Mouse (Mus musculus) small intestine, adult 2 months (tissue): Measurements from ENCODE around the gene Arap2. TPM values are rescaled to one million over a fixed set of nuclear protein-coding genes. Genes with fewer than 3 reads are reported as not detected.

Source experiments
- H3K27ac ChIP-seq: fragments of 200-500 bp; 2 replicates; pipeline ENCODE4 v1.5.1; 2012; ENCODE audit warnings: low read depth, low read length, control low read depth, inconsistent platforms; ENCODE audit not compliant: insufficient read depth
- H3K27me3 ChIP-seq: fragments of 200-500 bp; 2 replicates; pipeline ENCODE4 v1.6.1; 2012; ENCODE audit warnings: mild to moderate bottlenecking, moderate library complexity, low read length, inconsistent platforms; ENCODE audit not compliant: control insufficient read depth, insufficient read depth
- H3K36me3 ChIP-seq: fragments of 200-500 bp; 2 replicates; pipeline ENCODE4 v1.6.1; 2012; ENCODE audit warnings: mild to moderate bottlenecking, low read length, control low read depth, inconsistent platforms; ENCODE audit not compliant: control insufficient read depth, insufficient read depth
- H3K4me1 ChIP-seq: fragments of 200-500 bp; 2 replicates; pipeline ENCODE4 v1.6.1; 2012; ENCODE audit warnings: low read length, inconsistent platforms, mixed read lengths; ENCODE audit not compliant: control insufficient read depth, insufficient read depth, insufficient read length
- H3K4me3 ChIP-seq: fragments of 200-500 bp; 2 replicates; pipeline ENCODE4 v1.5.1; 2012; ENCODE audit warnings: low read depth, mild to moderate bottlenecking, control low read depth, inconsistent platforms, low read length, moderate library complexity
- CTCF ChIP-seq: fragments of 200-500 bp; IDR thresholded peaks from 2 replicates; pipeline ENCODE4 v1.5.1; 2012; ENCODE audit warnings: low read depth, mild to moderate bottlenecking, control low read depth, inconsistent platforms, low read length, moderate library complexity, mixed read lengths; ENCODE audit not compliant: insufficient replicate concordance, insufficient read length; ENCODE audit errors: extremely low read depth
- POLR2A ChIP-seq: fragments of 200-500 bp; IDR thresholded peaks from 2 replicates; pipeline ENCODE4 v1.6.1; 2012; ENCODE audit warnings: low read depth, mild to moderate bottlenecking, control low read depth, inconsistent platforms, low read length, moderate library complexity
- WGBS: fragments of 180-500 bp; shearing (Covaris S2); methylation state at CpG from one replicate; pipeline ENCODE4 v1.1.7; 2018; 5-methylcytosine and 5-hydroxymethylcytosine counted together
- polyA plus RNA-seq: library from polyadenylated mRNA; depleted of rRNA; stranded (reverse); fragments of >200 nt; gene quantifications from 2 replicates; pipeline ENCODE4 v1.2.3, GENCODE M21; 2012

Arap2 gene
- polyA plus RNA-seq, 1 experiment = 2.9 TPM

- H3K27ac ChIP-seq = no peak overlapping the region
These were observed 55.0 kb downstream of the Arap2 start for GRCm38 (mm10) chr5:62710955-62711354.

GRCm38 (mm10) chr5:62706900-62707299, 59.1 kb downstream of the Arap2 start:
- Histone ChIP-seq H3K4me1 (no peaks in the 10 kb centered on the region), H3K27me3 (no peaks in the 10 kb centered on the region), H3K27ac (no peak overlapping the region), H3K4me3 (no peak overlapping the region), H3K36me3 (peaks cover 14% of the 10 kb centered on the region)
- WGBS = 75% methylated on average over 7 of the region's 7 CpGs
- TF ChIP-seq POLR2A (no peak), CTCF (no peak)

More at GRCm38 (mm10) chr5:62710955-62711354, 55.0 kb downstream of the Arap2 start:
- Histone ChIP-seq H3K4me3 (no peak overlapping the region), H3K36me3 (peaks cover 3% of the 10 kb centered on the region; the same call in 1 of the 2 replicates), H3K27me3 (no peaks in the 10 kb centered on the region), H3K4me1 (peaks cover 2% of the 10 kb centered on the region; the same call in 1 of the 2 replicates)
- TF ChIP-seq POLR2A (no peak), CTCF (no peak)
- WGBS = 78% methylated on average over 6 of the region's 6 CpGs

GRCm38 (mm10) chr5:62689965-62690364, 76.0 kb downstream of the Arap2 start:
- Histone ChIP-seq H3K4me3 (no peak overlapping the region), H3K36me3 (peaks cover 13% of the 10 kb centered on the region), H3K4me1 (no peaks in the 10 kb centered on the region), H3K27ac (no peak overlapping the region), H3K27me3 (no peaks in the 10 kb centered on the region)
- TF ChIP-seq POLR2A (no peak), CTCF (no peak)
- WGBS = 79% methylated on average over 4 of the region's 4 CpGs

GRCm38 (mm10) chr5:62683751-62684150, 82.2 kb downstream of the Arap2 start:
- Histone ChIP-seq H3K27me3 (no peaks in the 10 kb centered on the region), H3K4me3 (no peak overlapping the region), H3K27ac (no peak overlapping the region), H3K4me1 (no peaks in the 10 kb centered on the region), H3K36me3 (peaks cover 12% of the 10 kb centered on the region)
- TF ChIP-seq CTCF (no peak), POLR2A (no peak)
- WGBS = 78% methylated on average over 3 of the region's 3 CpGs

- no peak overlapping the region for H3K4me3 ChIP-seq
- 95% methylated on average over 3 of the region's 3 CpGs for WGBS
- TF ChIP-seq CTCF (no peak), POLR2A (no peak)
- H3K36me3 ChIP-seq = peaks cover 11% of the 10 kb centered on the region
- H3K27ac ChIP-seq = no peak overlapping the region
- no peaks in the 10 kb centered on the region for H3K27me3 ChIP-seq
- no peaks in the 10 kb centered on the region for H3K4me1 ChIP-seq
These were observed 82.8 kb downstream of the Arap2 start for GRCm38 (mm10) chr5:62683207-62683606.

GRCm38 (mm10) chr5:62677390-62677789, 88.6 kb downstream of the Arap2 start:
- Histone ChIP-seq H3K4me3 (no peak overlapping the region), H3K4me1 (no peaks in the 10 kb centered on the region), H3K27ac (no peak overlapping the region), H3K36me3 (peaks cover 20% of the 10 kb centered on the region), H3K27me3 (no peaks in the 10 kb centered on the region)
- 93% methylated on average over 7 of the region's 7 CpGs for WGBS
- TF ChIP-seq POLR2A (no peak), CTCF (no peak)

- Histone ChIP-seq H3K27me3 (no peaks in the 10 kb centered on the region), H3K36me3 (peaks cover 31% of the 10 kb centered on the region), H3K4me3 (no peak overlapping the region), H3K27ac (no peak overlapping the region), H3K4me1 (no peaks in the 10 kb centered on the region)
- WGBS = 77% methylated on average over 9 of the region's 9 CpGs
- no peak for TF ChIP-seq CTCF
- no peak for TF ChIP-seq POLR2A
These were observed 93.1 kb downstream of the Arap2 start for GRCm38 (mm10) chr5:62672736-62673436.
